Mouse (Mus musculus): Measurements from ENCODE around the gene Steap4. TPM values are rescaled to one million over a fixed set of nuclear protein-coding genes. Genes with fewer than 3 reads are reported as not detected.
"Not testable (repeated sequence)": the region's sequence is repeated elsewhere in the genome, so short reads cannot be mapped to it uniquely, and the experiment has no call there.

Gene Steap4
- polyA plus RNA-seq (2015; fragmentation: Nextera tagmentation; extraction: Ambion mirVana) = 0.08 and 0.26 TPM in 2 replicates

GRCm38 (mm10) chr5:7960176-7960575 lies at the start of gene Steap4:
Steap4 (plus strand) TSS chr5:7960457.
- Histone ChIP-seq H3K9me3 (no peaks in the 10 kb centered on the region), H3K4me1 (replicated peaks) (peaks cover 10% of the 10 kb centered on the region; the same call in 1 of the 2 replicates), H3K4me3 (peak within 1 kb of the TSS; percentile 26), H3K4me2 (peak within 1 kb of the TSS; percentile 53), H3K9ac (peak within 1 kb of the TSS; percentile 26; the same call in 1 of the 2 replicates), H3K36me3 (no peaks in the 10 kb centered on the region), H3K27ac (no peak within 1 kb of the TSS), H3K27me3 (peaks cover 7% of the 10 kb centered on the region)
- 5% methylated on average over 20 of the region's 20 CpGs for WGBS
- peak; percentile 54; the same call in 1 of the 2 replicates for ATAC-seq (ENCODE audit: low FRiP score)

- Histone ChIP-seq H3K4me3 (no peak overlapping the region), H3K4me2 (no peak overlapping the region), H3K27ac (no peak overlapping the region), H3K4me1 (replicated peaks) (no peaks in the 10 kb centered on the region), H3K36me3 (no peaks in the 10 kb centered on the region), H3K9me3 (no peaks in the 10 kb centered on the region), H3K27me3 (no peaks in the 10 kb centered on the region), H3K9ac (no peak overlapping the region)
- no peak for ATAC-seq (ENCODE audit: low FRiP score)
- 76% methylated on average over 3 of the region's 3 CpGs for WGBS
Observed at GRCm38 (mm10) chr5:7911975-7912374, 48.3 kb upstream of the Steap4 start.

- no peaks in the 10 kb centered on the region for H3K4me1 ChIP-seq (replicated peaks)
- no peaks in the 10 kb centered on the region for H3K9me3 ChIP-seq
- no peaks in the 10 kb centered on the region for H3K36me3 ChIP-seq
- H3K27ac ChIP-seq = no peak overlapping the region
- H3K9ac ChIP-seq = no peak overlapping the region
- no peak overlapping the region for H3K4me2 ChIP-seq
- no peaks in the 10 kb centered on the region for H3K27me3 ChIP-seq
- ATAC-seq (ENCODE audit: low FRiP score) = no peak
- H3K4me3 ChIP-seq = no peak overlapping the region
- 87% methylated on average over 11 of the region's 11 CpGs for WGBS
Observed at GRCm38 (mm10) chr5:7917501-7918295, 42.6 kb upstream of the Steap4 start.

GRCm38 (mm10) chr5:7918296-7918579 lies 42.0 kb upstream of the Steap4 start:
- Histone ChIP-seq H3K27me3 (no peaks in the 10 kb centered on the region), H3K4me1 (replicated peaks) (no peaks in the 10 kb centered on the region), H3K36me3 (no peaks in the 10 kb centered on the region), H3K9ac (no peak overlapping the region), H3K4me2 (no peak overlapping the region), H3K9me3 (no peaks in the 10 kb centered on the region), H3K27ac (no peak overlapping the region), H3K4me3 (no peak overlapping the region)
- WGBS = 93% methylated on average over 5 of the region's 5 CpGs
- no peak for ATAC-seq (ENCODE audit: low FRiP score)

- WGBS = 91% methylated on average over 2 of the region's 2 CpGs
- no peak overlapping the region for H3K9ac ChIP-seq
- no peak overlapping the region for H3K4me3 ChIP-seq
- H3K27me3 ChIP-seq = no peaks in the 10 kb centered on the region
- no peak overlapping the region for H3K27ac ChIP-seq
- no peak overlapping the region for H3K4me2 ChIP-seq
- no peak for ATAC-seq (ENCODE audit: low FRiP score)
- no peaks in the 10 kb centered on the region for H3K4me1 ChIP-seq (replicated peaks)
- no peaks in the 10 kb centered on the region for H3K9me3 ChIP-seq
- H3K36me3 ChIP-seq = no peaks in the 10 kb centered on the region
Observed at GRCm38 (mm10) chr5:7919681-7920080, 40.6 kb upstream of the Steap4 start.

- Histone ChIP-seq H3K9ac (no peak overlapping the region), H3K4me1 (replicated peaks) (no peaks in the 10 kb centered on the region), H3K4me3 (no peak overlapping the region), H3K27ac (no peak overlapping the region), H3K27me3 (no peaks in the 10 kb centered on the region), H3K4me2 (no peak overlapping the region), H3K36me3 (no peaks in the 10 kb centered on the region), H3K9me3 (no peaks in the 10 kb centered on the region)
- WGBS = 95% methylated on average over 1 of the region's 1 CpGs
- ATAC-seq (ENCODE audit: low FRiP score) = no peak
Observed at GRCm38 (mm10) chr5:7922751-7923150, 37.5 kb upstream of the Steap4 start.

- no peak for ATAC-seq (ENCODE audit: low FRiP score)
- Histone ChIP-seq H3K4me1 (replicated peaks) (no peaks in the 10 kb centered on the region), H3K27me3 (no peaks in the 10 kb centered on the region), H3K27ac (no peak overlapping the region), H3K4me3 (no peak overlapping the region), H3K9me3 (no peaks in the 10 kb centered on the region), H3K36me3 (no peaks in the 10 kb centered on the region), H3K4me2 (no peak overlapping the region), H3K9ac (no peak overlapping the region)
- WGBS = 90% methylated on average over 3 of the region's 3 CpGs
Observed at GRCm38 (mm10) chr5:7923666-7924065, 36.6 kb upstream of the Steap4 start.

GRCm38 (mm10) chr5:7932234-7933221 lies 27.7 kb upstream of the Steap4 start:
- Histone ChIP-seq H3K4me2 (no peak overlapping the region), H3K36me3 (no peaks in the 10 kb centered on the region), H3K9ac (no peak overlapping the region), H3K27me3 (no peaks in the 10 kb centered on the region), H3K4me3 (no peak overlapping the region), H3K9me3 (no peaks in the 10 kb centered on the region), H3K4me1 (replicated peaks) (no peaks in the 10 kb centered on the region), H3K27ac (no peak overlapping the region)
- ATAC-seq (ENCODE audit: low FRiP score) = no peak
- WGBS = 80% methylated on average over 5 of the region's 5 CpGs

GRCm38 (mm10) chr5:7933495-7933894 lies 26.8 kb upstream of the Steap4 start:
- 83% methylated on average over 11 of the region's 11 CpGs for WGBS
- H3K4me3 ChIP-seq; H3K36me3 ChIP-seq; H3K9ac ChIP-seq; ATAC-seq (ENCODE audit: low FRiP score); H3K4me2 ChIP-seq; H3K27ac ChIP-seq; H3K9me3 ChIP-seq; H3K27me3 ChIP-seq; H3K4me1 ChIP-seq (replicated peaks): not testable (repeated sequence)

GRCm38 (mm10) chr5:7933933-7934675 lies 26.2 kb upstream of the Steap4 start:
- no peak for ATAC-seq (ENCODE audit: low FRiP score)
- 72% methylated on average over 2 of the region's 2 CpGs for WGBS
- H3K9ac ChIP-seq = no peak overlapping the region
- no peak overlapping the region for H3K27ac ChIP-seq
- H3K4me2 ChIP-seq = no peak overlapping the region
- H3K36me3 ChIP-seq = no peaks in the 10 kb centered on the region
- H3K9me3 ChIP-seq = no peaks in the 10 kb centered on the region
- H3K4me3 ChIP-seq = no peak overlapping the region
- H3K4me1 ChIP-seq (replicated peaks) = no peaks in the 10 kb centered on the region
- no peaks in the 10 kb centered on the region for H3K27me3 ChIP-seq

- Histone ChIP-seq H3K4me3 (no peak overlapping the region), H3K36me3 (no peaks in the 10 kb centered on the region), H3K9ac (no peak overlapping the region), H3K27ac (no peak overlapping the region), H3K9me3 (no peaks in the 10 kb centered on the region), H3K4me1 (replicated peaks) (peaks cover 1% of the 10 kb centered on the region; the same call in 1 of the 2 replicates), H3K4me2 (no peak overlapping the region), H3K27me3 (no peaks in the 10 kb centered on the region)
- no peak for ATAC-seq (ENCODE audit: low FRiP score)
- 90% methylated on average over 2 of the region's 2 CpGs for WGBS
Observed at GRCm38 (mm10) chr5:7954838-7955237, 5.4 kb upstream of the Steap4 start.

GRCm38 (mm10) chr5:7955371-7955966 lies 4.8 kb upstream of the Steap4 start:
- H3K27ac ChIP-seq = no peak overlapping the region
- no peak overlapping the region for H3K4me2 ChIP-seq
- no peak for ATAC-seq (ENCODE audit: low FRiP score)
- no peak overlapping the region for H3K9ac ChIP-seq
- H3K36me3 ChIP-seq = no peaks in the 10 kb centered on the region
- 74% methylated on average over 5 of the region's 5 CpGs for WGBS
- H3K9me3 ChIP-seq = no peaks in the 10 kb centered on the region
- peaks cover 8% of the 10 kb centered on the region; the same call in 1 of the 2 replicates for H3K4me1 ChIP-seq (replicated peaks)
- peaks cover 5% of the 10 kb centered on the region for H3K27me3 ChIP-seq
- H3K4me3 ChIP-seq = no peak overlapping the region

Measured in hindbrain, embryonic 13.5 days (tissue).